Mouse (Mus musculus) neural tube, embryonic 10.5 days (tissue): ENCODE measurements around the gene Tecpr1.

Source experiments
- DNase-seq: peaks from one replicate; pipeline ENCODE4 v3.0.0-alpha.2; 2017; ENCODE audit warnings: low spot score; ENCODE audit errors: extremely low spot score

Tecpr1 gene

DNA sequence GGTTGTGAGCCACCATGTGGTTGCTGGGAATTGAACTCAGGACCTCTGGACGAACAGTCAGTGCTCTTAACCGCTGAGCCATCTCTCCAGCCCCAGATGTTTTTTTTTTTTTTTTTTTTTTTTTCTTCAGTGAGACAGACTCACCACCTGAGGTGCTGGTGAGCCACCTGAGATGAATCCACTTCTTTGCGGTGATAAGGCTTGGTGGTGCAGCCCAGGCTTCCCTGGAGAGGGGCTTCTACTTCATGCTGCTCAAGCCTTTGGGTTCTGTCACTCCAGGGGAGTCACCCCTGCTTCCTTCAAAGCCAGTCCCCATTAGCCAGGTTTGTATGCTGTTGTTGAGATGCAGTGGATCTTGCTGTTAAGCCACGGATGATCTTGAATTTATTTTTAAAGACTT lies 29.8 kb upstream of the Tecpr1 start:
- DNase-seq = no peak

- no peak for DNase-seq
These were observed 28.6 kb upstream of the Tecpr1 start for GRCm38 (mm10) chr5:144251876-144252577.

DNA sequence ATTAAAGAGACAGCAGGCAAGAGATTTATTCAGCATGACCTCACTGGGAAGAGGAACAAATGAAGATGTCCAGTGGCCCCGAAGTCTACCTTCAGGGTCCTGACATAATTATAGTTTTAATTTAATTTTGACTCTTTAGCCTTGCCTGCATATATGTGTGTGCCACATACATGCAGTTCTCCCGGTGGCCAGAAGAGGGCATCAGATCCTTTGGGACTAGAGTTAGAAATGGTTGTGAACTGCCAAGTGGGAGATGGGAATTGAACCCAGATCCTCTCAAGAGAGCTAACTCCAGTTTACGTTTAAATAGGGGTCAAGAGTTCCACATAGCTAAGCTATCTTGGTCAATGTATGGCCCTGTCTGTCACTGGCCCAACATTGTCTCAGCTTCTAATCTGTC lies 26.5 kb upstream of the Tecpr1 start:
- DNase-seq = no peak

GRCm38 (mm10) chr5:144247906-144248585 lies 24.6 kb upstream of the Tecpr1 start:
- DNase-seq = peak; percentile 18

DNA sequence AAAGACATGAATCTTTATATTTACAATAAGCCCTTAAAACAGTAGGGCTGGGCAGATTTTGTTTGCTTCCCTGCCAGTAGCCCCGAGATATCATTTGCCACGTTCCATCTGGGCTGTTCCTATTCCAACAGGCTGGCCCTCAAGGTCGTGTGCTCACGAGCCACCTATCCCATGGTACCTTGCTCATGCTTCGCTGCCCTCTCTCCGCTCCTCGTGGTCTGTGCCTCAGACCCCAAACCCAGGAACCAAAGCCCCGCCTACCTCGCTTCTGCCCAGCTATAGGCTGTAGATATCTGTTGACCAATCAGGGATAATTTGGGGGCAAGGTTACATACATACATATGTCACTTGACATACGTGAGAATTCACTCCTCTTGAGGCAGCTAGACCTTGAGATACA lies 23.9 kb upstream of the Tecpr1 start:
- DNase-seq = no peak

DNA sequence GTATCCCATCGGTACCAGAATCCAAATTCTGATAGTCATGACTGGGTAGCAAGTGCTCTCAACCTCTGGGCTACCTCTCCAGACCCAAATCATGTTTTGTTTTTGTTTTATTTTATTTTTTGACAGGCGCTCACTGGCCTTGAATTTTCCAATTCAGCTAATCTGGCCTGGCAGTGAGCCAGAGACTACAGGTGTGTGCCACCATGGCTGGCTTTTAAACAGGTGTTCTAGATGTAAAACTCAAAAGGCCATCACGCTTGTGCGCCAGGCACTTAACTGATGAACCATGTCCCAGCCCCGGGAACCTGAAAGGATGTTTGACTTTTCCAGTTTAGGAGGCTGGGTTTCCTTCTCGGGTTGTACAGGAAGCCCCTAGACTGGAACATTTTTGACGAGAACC lies 23.3 kb upstream of the Tecpr1 start:
- no peak for DNase-seq

GRCm38 (mm10) chr5:144245592-144245991 lies 22.2 kb upstream of the Tecpr1 start:
- DNase-seq = no peak

GRCm38 (mm10) chr5:144243901-144244487 lies 20.6 kb upstream of the Tecpr1 start, which contains the start of gene Bri3:
Bri3 (plus strand) TSS chr5:144244437.
- DNase-seq = no peak

GRCm38 (mm10) chr5:144238969-144239368 lies 15.6 kb upstream of the Tecpr1 start:
- no peak for DNase-seq

DNA sequence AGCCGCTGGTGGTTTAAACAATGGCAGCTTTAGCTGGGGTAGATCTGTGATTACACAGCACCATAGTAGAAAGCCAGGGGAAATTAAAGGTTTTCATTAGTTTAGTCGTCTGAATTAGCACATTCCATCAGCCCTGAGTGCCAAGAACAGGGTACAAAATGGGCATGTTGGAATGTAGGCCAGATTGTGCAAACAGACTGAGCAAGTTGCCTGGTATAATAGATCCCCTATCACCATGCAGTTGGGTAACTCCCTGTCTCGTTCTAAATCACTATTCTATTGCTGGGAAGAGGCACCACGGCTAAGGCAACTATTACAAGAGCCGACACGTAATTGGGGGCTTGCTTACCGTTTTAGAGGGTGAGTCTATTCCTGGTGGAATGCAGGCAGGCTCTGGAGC lies 11.3 kb upstream of the Tecpr1 start:
- no peak for DNase-seq

GRCm38 (mm10) chr5:144234222-144234621 lies 10.8 kb upstream of the Tecpr1 start:
- no peak for DNase-seq

DNA sequence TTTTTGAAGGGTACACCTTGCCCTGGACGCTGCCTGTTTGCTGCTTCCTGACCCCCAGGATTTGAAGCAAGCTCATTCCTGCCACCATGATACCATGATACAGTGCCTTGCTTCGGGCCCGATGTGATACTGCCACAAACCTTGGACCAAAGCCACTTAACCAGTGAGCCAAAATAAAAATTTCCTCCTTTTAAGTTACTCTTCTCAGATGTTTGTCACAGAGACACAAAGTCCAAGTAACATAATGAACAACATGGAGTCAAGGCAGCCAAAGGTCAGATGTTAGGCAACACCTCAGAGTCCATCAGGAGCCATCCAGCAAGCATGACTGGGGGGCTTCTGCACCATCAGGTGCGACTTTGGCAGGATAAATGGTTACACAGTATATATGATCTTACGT lies 9.1 kb upstream of the Tecpr1 start:
- no peak for DNase-seq

DNA sequence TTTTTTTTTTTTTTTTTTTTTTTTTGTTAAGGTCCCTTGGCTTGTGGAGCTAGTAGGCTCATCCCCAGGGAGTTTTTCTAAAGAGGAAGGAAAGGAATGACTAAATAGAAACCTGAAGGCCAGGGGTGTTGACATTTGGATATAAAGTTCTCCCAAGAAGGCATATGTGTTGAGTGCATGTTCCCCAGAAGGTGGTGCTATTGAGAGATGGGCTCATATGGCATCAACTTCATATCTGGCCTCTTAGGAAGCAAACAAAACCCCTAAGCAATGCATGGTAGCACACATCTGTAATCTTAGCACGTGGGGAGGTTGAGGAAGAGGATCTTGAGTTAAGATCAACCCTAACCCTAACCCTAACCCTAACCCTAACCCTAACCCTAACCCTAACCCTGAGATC lies 8.0 kb upstream of the Tecpr1 start:
- no peak for DNase-seq

- no peak for DNase-seq
These were observed 6.8 kb upstream of the Tecpr1 start for GRCm38 (mm10) chr5:144230216-144230615.

DNA sequence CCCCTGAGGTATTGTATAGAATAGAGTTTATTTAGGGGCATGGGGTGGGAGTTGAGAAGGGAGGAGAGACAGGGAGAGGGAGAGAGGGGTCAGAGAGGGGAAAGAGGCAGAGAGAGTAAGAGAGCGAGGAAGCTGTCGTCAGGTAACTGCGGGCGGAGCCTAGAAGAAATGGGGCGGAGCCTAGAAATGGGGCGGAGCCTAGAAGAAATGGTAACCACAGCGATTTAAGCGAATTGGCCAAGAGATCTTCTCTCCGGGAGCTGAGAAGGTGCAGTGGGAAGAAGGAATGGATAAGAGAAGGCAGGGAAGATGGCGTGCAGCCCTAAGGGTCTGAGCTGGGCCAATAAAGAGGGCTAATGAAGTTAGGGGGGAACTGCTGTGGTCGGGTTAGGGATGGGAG lies 2.8 kb upstream of the Tecpr1 start:
- no peak for DNase-seq

- DNase-seq = no peak
These were observed 743 bp upstream of the Tecpr1 start for GRCm38 (mm10) chr5:144223899-144224816.

DNA sequence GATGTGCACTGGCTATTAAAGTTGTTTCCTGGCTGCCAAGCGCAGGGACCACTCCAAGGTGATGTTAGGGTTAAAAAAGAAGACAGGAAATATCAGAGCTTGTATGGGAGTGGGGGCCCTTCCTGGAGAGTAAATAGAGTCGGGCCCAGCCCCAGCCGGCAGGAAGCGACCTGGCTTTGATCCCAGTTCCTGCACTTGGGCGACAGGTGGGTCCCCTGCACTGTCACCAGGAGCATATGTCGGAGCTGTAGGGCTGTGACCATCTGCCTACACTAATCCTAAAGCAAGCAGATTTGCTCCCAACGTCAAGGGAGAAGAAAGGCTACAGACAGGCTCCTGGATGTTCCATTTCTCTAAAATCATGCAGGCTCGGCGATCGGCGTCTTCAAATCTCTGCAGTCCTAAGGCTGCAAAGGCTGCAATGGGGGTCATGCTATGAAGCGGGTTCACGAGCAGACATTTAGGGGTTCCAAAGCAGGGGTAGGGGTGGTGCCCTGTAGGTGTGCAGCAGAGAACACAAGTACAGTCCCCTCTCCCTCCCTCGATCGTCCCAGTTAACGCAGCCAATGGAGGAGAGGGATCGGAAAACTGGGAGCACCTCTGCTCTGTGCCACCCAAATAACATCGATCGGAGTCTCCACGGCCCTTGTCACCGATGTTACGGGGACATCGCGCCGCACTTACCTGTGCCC lies 458 bp downstream of the Tecpr1 start:
- no peak for DNase-seq

- DNase-seq = no peak
These were observed 2.1 kb downstream of the Tecpr1 start for GRCm38 (mm10) chr5:144221305-144221704.

DNA sequence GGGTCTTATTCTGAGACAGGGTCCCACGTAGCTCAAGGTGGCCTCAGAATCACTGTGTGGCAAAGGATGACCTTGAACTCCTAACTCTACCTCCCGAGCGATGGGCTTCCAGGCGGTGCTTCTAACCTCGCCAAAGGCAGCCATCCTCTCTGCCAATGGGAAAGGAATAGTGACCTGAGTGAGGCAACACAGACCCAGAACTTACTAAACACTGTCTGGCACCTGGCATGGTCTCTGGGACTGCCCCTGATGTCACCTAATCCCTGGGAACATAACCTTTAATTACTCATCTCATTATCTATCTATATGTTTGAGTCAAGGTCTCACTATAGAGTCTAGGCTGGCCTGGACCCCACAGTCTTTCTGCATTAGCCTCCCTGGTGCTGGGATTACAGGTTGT lies 3.5 kb downstream of the Tecpr1 start:
- no peak for DNase-seq

GRCm38 (mm10) chr5:144219306-144219705 lies 4.1 kb downstream of the Tecpr1 start:
- DNase-seq = no peak

DNA sequence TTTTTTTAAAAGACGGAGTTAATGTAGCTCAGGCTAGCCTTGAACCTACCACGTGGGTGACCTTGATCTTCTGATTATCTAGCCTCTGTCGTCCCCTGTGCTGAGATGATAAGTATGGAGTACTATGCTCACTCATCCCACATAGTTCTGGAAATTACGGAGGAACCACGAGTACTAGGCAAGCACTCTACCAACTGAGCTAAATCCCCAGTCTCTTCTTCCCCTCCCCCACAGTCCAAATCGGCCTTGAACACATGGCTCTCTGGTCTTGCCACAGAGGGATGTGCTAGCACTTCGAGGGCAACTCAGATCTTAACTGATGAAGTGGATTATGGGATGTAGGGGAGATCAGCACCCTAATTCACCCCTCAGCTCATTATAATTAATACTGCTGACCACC lies 5.4 kb downstream of the Tecpr1 start:
- DNase-seq = no peak
